Comparison of ENCODE assay signal across 11 mouse cellular contexts in genomic region chr10:52274001-52274909, GRCm38 (mm10). TPM values are rescaled to one million over a fixed set of nuclear protein-coding genes. Genes with fewer than 3 reads are reported as not detected.
DNase-seq lines count a peak whose midpoint lies in the region; ATAC-seq lines count a peak whose summit lies in the region.
"Had no signal": no experiment of that assay in that cellular context is flagged by ENCODE, and none has a peak within 500 bp of the region (broad histone marks: within the 10 kb centered on the region; RNA-seq: fewer than 3 reads in every experiment).

No protein-coding gene starts in this region.

- no peak overlapping the region for H3K4me3 ChIP-seq in lung, embryonic 15.5 days
- H3K4me3 ChIP-seq in forebrain, embryonic 10.5 days: no peak overlapping the region
- no peak overlapping the region for H3K4me3 ChIP-seq in midbrain, embryonic 16.5 days (ENCODE audit: low read depth, low read length)

- no peaks in the 10 kb centered on the region for H3K27me3 ChIP-seq in lung, embryonic 15.5 days
- no peaks in the 10 kb centered on the region for H3K27me3 ChIP-seq in forebrain, embryonic 10.5 days (ENCODE audit: poor library complexity, severe bottlenecking)
- H3K27me3 ChIP-seq in midbrain, embryonic 16.5 days (ENCODE audit: control insufficient read depth, insufficient read depth, low read depth, low read length): no peaks in the 10 kb centered on the region
- H3K27me3 ChIP-seq: CH12.LX had no signal

- H3K4me1 ChIP-seq in lung, embryonic 15.5 days: peaks cover 14% of the 10 kb centered on the region
- H3K4me1 ChIP-seq in forebrain, embryonic 10.5 days: peaks cover 42% of the 10 kb centered on the region
- H3K4me1 ChIP-seq in midbrain, embryonic 16.5 days (ENCODE audit: control insufficient read depth, insufficient read depth, low read length): peaks cover 11% of the 10 kb centered on the region

- no peaks in the 10 kb centered on the region for H3K9me3 ChIP-seq in lung, embryonic 15.5 days
- H3K9me3 ChIP-seq in forebrain, embryonic 10.5 days: no peaks in the 10 kb centered on the region
- H3K9me3 ChIP-seq in midbrain, embryonic 16.5 days (replicated peaks; ENCODE audit: control insufficient read depth, low read length, poor library complexity, severe bottlenecking): no peaks in the 10 kb centered on the region

- H3K27ac ChIP-seq in lung, embryonic 15.5 days: peak overlapping the region; percentile 37; the same call in 1 of the 2 replicates
- peak overlapping the region; percentile 68; the same call in 1 of the 2 replicates for H3K27ac ChIP-seq in forebrain, embryonic 10.5 days
- peak overlapping the region; percentile 52 for H3K27ac ChIP-seq in midbrain, embryonic 16.5 days (ENCODE audit: low read length)

- WGBS in lung, embryonic 15.5 days: 66% methylated on average over 8 of the region's 8 CpGs
- 9% methylated on average over 8 of the region's 8 CpGs for WGBS in forebrain, embryonic 10.5 days
- 8% methylated on average over 8 of the region's 8 CpGs for WGBS in midbrain, embryonic 16.5 days

- ATAC-seq in lung, embryonic 15.5 days (ENCODE audit: borderline replicate concordance, extremely low read depth, low FRiP score, low TSS enrichment): no peak
- ATAC-seq in midbrain, embryonic 16.5 days: peak; percentile 82

- H3K9ac ChIP-seq in lung, embryonic 15.5 days: no peak overlapping the region
- H3K9ac ChIP-seq in midbrain, embryonic 16.5 days (ENCODE audit: low read depth, low read length): peak overlapping the region; percentile 41; the same call in 1 of the 2 replicates

- peak; percentile 8 to 37 for DNase-seq in frontal cortex, postnatal 10 days (ENCODE audit: low spot score in 2 of 2)
- DNase-seq in frontal cortex, postnatal 25 days (ENCODE audit: low spot score in 2 of 2): no peak
- DNase-seq in lung, adult 18-20 months: no peak
- DNase-seq in forebrain, embryonic 10.5 days (ENCODE audit: extremely low spot score, low spot score): peak; percentile 24
- no peak for DNase-seq in urinary bladder, postnatal 25 days (ENCODE audit: low spot score)
- no peak for DNase-seq in kidney, adult 8-10 months
- DNase-seq: liver; thymus, adult 18-20 months had no signal

- H3K36me3 ChIP-seq in lung, embryonic 15.5 days: no peaks in the 10 kb centered on the region
- peaks cover 3% of the 10 kb centered on the region; the same call in 1 of the 2 replicates for H3K36me3 ChIP-seq in forebrain, embryonic 10.5 days (replicated peaks)
- H3K36me3 ChIP-seq in midbrain, embryonic 16.5 days (ENCODE audit: control insufficient read depth, insufficient read depth, low read length): no peaks in the 10 kb centered on the region

- no peak overlapping the region for H3K4me2 ChIP-seq in lung, embryonic 15.5 days
- H3K4me2 ChIP-seq in midbrain, embryonic 16.5 days (ENCODE audit: low read length): peak overlapping the region; percentile 34

RNA-seq across cellular contexts. Expression of gene Dcbld1, which starts 40.8 kb away (rescaled TPM):
- polyA plus RNA-seq in lung, embryonic 15.5 days (2015; fragmentation: Nextera tagmentation; extraction: Ambion mirVana): 28.1 and 29.2 TPM in 2 replicates
- polyA plus RNA-seq in forebrain, embryonic 10.5 days (2016; fragmentation: Nextera tagmentation; extraction: Ambion mirVana): 25.3 and 26.8 TPM in 2 replicates
- 18.7 and 20.4 TPM in 2 replicates for polyA plus RNA-seq in midbrain, embryonic 16.5 days (2015; fragmentation: Nextera tagmentation; extraction: Ambion mirVana)

Comparison
In these comparisons a context has a peak if more than half of its experiments do, and no peak if none do; other contexts are left out.
1. DNase-seq: peak in frontal cortex, postnatal 10 days (2 of 2) and forebrain, embryonic 10.5 days (single experiment); none in frontal cortex, postnatal 25 days (0 of 2), lung, adult 18-20 months (0 of 2), urinary bladder, postnatal 25 days (single experiment) and kidney, adult 8-10 months (0 of 2).
2. Peak in every context shown above with its lines, with median percentiles within 50 percentile points of each other: H3K27ac ChIP-seq.